Mouse (Mus musculus): Measurements from ENCODE around the gene Tenm4.

GRCm38 (mm10) chr7:96871031-96871430 is 700.0 kb downstream of the Tenm4 start:
- TF ChIP-seq CTCF (IDR thresholded peaks at IDR 0.05; ENCODE audit: low read depth, low read length) (no peak), POLR2A (IDR thresholded peaks at IDR 0.05; ENCODE audit: extremely low read depth, insufficient read depth, low read length) (no peak)

Data from liver, adult 2 months (tissue).